Mouse (Mus musculus) stomach, embryonic 15.5 days (tissue): ENCODE data around the gene Stxbp4. TPM values are rescaled to one million over a fixed set of nuclear protein-coding genes. Genes with fewer than 3 reads are reported as not detected.

Experiments used
- ATAC-seq: fragments of 200-750 bp; cut with Nextera tagmentation; 2 replicates; pipeline ENCODE4 v1.8.0; 2017; ENCODE audit warnings: low read depth, moderate number of reproducible peaks, moderate TSS enrichment; ENCODE audit not compliant: insufficient read depth, low FRiP score
- H3K27ac ChIP-seq: fragments of 300-500 bp; sonication (generic); 2 replicates; pipeline ENCODE4 v1.5.1; 2015; ENCODE audit warnings: mild to moderate bottlenecking, inconsistent platforms
- H3K27me3 ChIP-seq: fragments of 300-500 bp; sonication (generic); replicated peaks from 2 replicates; pipeline ENCODE4 v1.6.1; 2015; ENCODE audit warnings: inconsistent platforms
- H3K36me3 ChIP-seq: fragments of 300-500 bp; sonication (generic); 2 replicates; pipeline ENCODE4 v1.6.1; 2015; ENCODE audit warnings: inconsistent platforms
- H3K4me1 ChIP-seq: fragments of 300-500 bp; sonication (generic); 2 replicates; pipeline ENCODE4 v1.6.1; 2015; ENCODE audit warnings: inconsistent platforms
- H3K4me2 ChIP-seq: fragments of 300-500 bp; sonication (generic); 2 replicates; pipeline ENCODE4 v1.6.1; 2015; ENCODE audit warnings: mild to moderate bottlenecking, inconsistent platforms
- H3K4me3 ChIP-seq: fragments of 300-500 bp; sonication (generic); replicated peaks from 2 replicates; pipeline ENCODE4 v1.5.1; 2015; ENCODE audit warnings: inconsistent platforms
- H3K9ac ChIP-seq: fragments of 300-500 bp; sonication (generic); 2 replicates; pipeline ENCODE4 v1.6.1; 2015; ENCODE audit warnings: inconsistent platforms
- H3K9me3 ChIP-seq: fragments of 300-500 bp; sonication (generic); 2 replicates; pipeline ENCODE4 v1.6.1; 2016; ENCODE audit warnings: inconsistent platforms
- WGBS: fragments of 180-500 bp; shearing (Covaris S2); methylation state at CpG from one replicate; pipeline ENCODE4 v1.1.7; 2015; 5-methylcytosine and 5-hydroxymethylcytosine counted together
- polyA plus RNA-seq: library from polyadenylated mRNA; unstranded; fragments of >200 nt; fragmentation: Nextera tagmentation; extraction: Ambion mirVana; gene quantifications from 2 replicates; pipeline ENCODE4 v1.2.1, GENCODE M21; 2015

Gene Stxbp4
- polyA plus RNA-seq, 1 experiment from 2014 or later = 15.4 TPM

DNA sequence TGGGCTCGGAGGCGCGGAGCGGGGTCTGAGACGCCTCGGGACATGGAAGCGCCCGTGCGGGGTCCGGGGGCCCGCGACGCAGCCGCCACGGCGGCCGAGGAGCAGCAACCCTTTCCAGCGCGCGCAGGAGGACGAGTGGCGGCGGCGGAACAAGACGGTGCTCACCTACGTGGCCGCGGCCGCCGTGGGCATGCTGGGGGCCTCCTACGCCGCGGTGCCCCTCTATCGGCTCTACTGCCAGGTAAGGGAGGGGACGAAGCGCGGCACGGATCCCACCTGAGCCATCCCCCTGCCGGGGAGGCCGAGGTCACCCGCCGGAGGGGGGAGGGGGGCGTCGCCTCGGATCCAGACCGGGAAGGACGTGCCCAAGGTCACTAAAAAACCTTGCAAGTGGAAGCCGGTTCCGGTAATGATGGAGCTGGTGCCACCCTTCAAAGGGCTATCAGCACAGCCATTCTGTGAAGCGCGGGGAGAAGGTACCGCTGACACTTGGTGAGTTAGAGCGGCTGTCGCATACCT is 487 bp upstream of the Stxbp4 start:
- peaks cover 6% of the 10 kb centered on the region for H3K36me3 ChIP-seq
- peak overlapping the region; percentile 86 for H3K9ac ChIP-seq
- ATAC-seq = peak; percentile 64
- peaks cover 8% of the 10 kb centered on the region; the same call in 1 of the 2 replicates for H3K4me1 ChIP-seq
- no peaks in the 10 kb centered on the region for H3K9me3 ChIP-seq
- H3K27me3 ChIP-seq = no peaks in the 10 kb centered on the region
- under 1% methylated on average over 53 of the region's 54 CpGs for WGBS
- H3K27ac ChIP-seq = peak overlapping the region; percentile 94
- peak overlapping the region; percentile 98 for H3K4me3 ChIP-seq
- peak overlapping the region; percentile 66 for H3K4me2 ChIP-seq

DNA sequence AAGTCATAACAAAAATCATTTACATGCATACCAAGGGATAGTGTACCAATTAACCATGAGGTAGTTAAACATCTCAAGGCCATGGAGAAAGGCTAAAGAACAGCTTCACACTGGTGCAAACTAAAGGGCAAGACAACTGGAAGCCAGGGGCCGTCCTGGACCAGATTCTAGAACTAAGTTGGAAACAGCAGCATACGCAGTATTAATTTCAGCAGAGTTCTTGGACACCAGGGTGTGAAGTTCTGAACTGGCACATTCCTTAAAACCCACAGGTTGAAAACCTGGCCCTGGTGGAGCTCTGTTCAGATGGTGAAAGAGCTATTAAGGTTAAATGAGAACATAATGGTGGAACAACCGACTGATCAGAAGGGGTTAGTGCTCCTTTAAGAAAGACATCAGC is 3.2 kb downstream of the Stxbp4 start:
- H3K4me3 ChIP-seq = no peak overlapping the region
- no peaks in the 10 kb centered on the region for H3K9me3 ChIP-seq
- peaks cover 5% of the 10 kb centered on the region; the same call in 1 of the 2 replicates for H3K4me1 ChIP-seq
- H3K27me3 ChIP-seq = no peaks in the 10 kb centered on the region
- no peak overlapping the region for H3K9ac ChIP-seq
- no peak overlapping the region for H3K27ac ChIP-seq
- no peaks in the 10 kb centered on the region for H3K36me3 ChIP-seq
- ATAC-seq = no peak
- H3K4me2 ChIP-seq = no peak overlapping the region
- 93% methylated on average over 3 of the region's 3 CpGs for WGBS

DNA sequence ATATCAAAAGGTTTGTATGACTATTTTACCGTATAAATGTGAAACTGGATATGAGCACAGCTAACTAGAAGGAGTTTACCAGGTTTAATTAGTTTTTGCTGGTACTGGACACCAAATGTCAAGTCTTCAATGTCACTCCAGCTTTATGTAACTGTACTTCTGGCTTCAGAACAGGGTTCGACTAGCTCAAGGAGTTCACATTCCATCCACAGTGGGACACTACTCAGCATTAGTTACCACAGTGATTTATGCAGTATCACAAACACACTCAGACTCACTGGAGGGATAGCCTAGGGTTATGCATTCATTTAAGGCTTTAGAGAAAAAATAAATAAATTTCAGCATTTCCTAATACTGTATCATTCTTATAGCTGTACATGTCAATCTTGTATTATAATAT is 5.4 kb downstream of the Stxbp4 start:
- Histone ChIP-seq H3K27ac (no peak overlapping the region), H3K27me3 (no peaks in the 10 kb centered on the region), H3K9ac (no peak overlapping the region), H3K4me3 (no peak overlapping the region), H3K4me1 (peaks cover 3% of the 10 kb centered on the region; the same call in 1 of the 2 replicates), H3K9me3 (no peaks in the 10 kb centered on the region), H3K36me3 (no peaks in the 10 kb centered on the region), H3K4me2 (no peak overlapping the region)
- no peak for ATAC-seq
- 76% methylated on average over 2 of the region's 2 CpGs for WGBS

DNA sequence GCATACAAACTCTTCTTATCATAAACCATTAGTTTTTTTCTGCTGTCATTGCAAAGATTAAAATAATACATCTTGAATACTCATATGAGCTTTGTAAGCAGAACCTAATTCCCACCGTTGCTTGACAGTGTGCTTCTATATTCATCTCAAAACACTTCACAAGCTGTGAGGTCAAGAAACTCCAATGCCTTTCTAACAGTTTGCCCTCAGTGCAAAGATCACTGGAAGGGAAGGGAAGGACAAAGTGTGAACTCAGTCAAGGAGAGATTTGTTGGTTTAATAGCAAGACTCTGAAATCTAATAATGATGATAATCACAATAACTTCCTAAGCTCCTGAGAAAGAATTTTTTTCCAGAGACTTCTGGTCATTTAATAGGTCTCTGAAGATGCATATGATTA is 10.1 kb downstream of the Stxbp4 start:
- H3K4me3 ChIP-seq = no peak overlapping the region
- 47% methylated on average over 1 of the region's 1 CpGs for WGBS

DNA sequence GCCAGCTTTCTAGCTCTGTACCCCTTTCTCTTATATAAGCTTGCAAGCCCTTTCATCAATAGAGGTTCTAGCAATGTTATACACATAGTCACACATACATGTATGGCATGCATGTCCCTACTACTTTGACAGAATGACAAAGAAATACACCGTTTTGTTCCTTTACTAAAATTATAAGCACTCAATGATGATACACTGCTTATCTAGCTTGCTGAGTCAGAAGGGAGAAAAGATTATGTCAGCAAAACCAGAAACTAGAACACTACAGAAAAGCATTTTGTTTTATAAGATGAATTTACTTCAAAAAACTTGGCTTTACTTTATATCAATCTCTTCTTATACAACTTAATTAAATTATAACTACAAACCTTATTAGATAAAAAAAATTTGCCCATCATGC is 12.7 kb downstream of the Stxbp4 start:
- Histone ChIP-seq H3K4me2 (no peak overlapping the region), H3K4me1 (no peaks in the 10 kb centered on the region), H3K27me3 (no peaks in the 10 kb centered on the region), H3K36me3 (no peaks in the 10 kb centered on the region), H3K9ac (no peak overlapping the region), H3K4me3 (no peak overlapping the region), H3K9me3 (no peaks in the 10 kb centered on the region), H3K27ac (no peak overlapping the region)
- WGBS = 80% methylated on average over 1 of the region's 1 CpGs
- ATAC-seq = no peak

More for the DNA sequence above, 10.1 kb downstream of the Stxbp4 start:
- Histone ChIP-seq H3K9me3 (no peaks in the 10 kb centered on the region), H3K4me1 (no peaks in the 10 kb centered on the region), H3K9ac (no peak overlapping the region), H3K27ac (no peak overlapping the region), H3K36me3 (no peaks in the 10 kb centered on the region), H3K4me2 (no peak overlapping the region), H3K27me3 (no peaks in the 10 kb centered on the region)
- no peak for ATAC-seq

DNA sequence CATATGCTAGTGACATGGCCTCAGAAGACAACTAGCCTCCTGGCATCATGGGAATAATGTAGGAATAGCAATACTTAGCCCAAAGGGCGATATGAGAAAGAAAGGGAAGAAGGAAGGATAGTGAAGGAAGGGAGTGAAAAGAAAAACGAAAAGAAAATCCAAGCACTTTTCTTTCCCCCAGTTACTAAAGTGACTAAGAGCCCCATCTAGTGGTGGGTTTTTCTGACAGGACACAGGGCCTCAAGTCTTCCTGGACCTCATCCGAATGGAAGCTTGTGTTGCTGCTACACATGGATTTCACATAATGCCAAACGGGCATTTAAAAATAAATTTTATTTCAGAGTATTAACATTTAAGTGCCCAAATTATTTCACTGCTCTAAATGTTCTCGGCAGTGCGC is 14.4 kb downstream of the Stxbp4 start:
- Histone ChIP-seq H3K36me3 (no peaks in the 10 kb centered on the region), H3K27ac (no peak overlapping the region), H3K27me3 (no peaks in the 10 kb centered on the region), H3K9me3 (no peaks in the 10 kb centered on the region), H3K9ac (no peak overlapping the region), H3K4me2 (no peak overlapping the region), H3K4me1 (no peaks in the 10 kb centered on the region), H3K4me3 (no peak overlapping the region)
- WGBS = 54% methylated on average over 6 of the region's 6 CpGs
- ATAC-seq = no peak

DNA sequence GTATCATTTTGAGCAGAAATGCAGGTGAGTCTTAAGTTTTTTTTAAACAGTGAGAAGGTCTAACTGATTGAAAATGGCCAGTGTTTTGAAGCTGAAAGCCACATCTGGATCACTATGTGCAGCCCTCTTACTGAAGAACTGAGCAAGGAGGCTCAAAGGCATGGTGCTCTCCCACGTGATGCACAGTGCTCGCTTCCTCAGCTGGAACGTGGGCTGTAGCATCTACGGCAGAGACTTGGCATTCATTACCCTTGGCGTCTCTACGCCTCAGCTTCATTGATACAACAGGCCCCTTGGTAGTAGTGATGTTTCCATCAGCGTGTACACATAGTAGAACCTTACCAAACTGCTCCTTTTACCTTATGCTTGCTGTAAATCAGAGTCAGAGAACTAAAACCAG is 15.4 kb downstream of the Stxbp4 start:
- no peak for ATAC-seq
- Histone ChIP-seq H3K4me1 (no peaks in the 10 kb centered on the region), H3K36me3 (no peaks in the 10 kb centered on the region)

DNA sequence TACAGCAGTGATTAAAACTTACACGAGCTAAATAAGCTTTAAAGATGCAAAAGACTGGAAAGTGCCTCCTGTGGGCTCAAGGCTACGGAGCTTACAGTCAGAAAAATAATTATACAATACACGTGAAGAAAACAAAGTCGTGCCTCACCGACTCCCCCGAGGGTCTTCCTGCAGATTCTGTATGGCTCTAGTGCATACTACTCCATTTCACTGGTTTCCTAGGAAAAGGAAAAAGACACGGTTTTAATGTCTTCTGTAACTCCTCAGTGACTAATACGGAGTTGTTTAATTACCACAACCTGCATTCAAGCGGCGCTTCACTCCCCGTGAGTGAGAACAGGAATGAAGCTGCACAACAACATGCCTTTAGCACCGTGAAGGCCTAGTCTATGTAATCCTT is 15.8 kb downstream of the Stxbp4 start:
- Histone ChIP-seq H3K4me1 (no peaks in the 10 kb centered on the region), H3K27me3 (no peaks in the 10 kb centered on the region), H3K9ac (no peak overlapping the region), H3K9me3 (no peaks in the 10 kb centered on the region), H3K4me2 (no peak overlapping the region), H3K27ac (no peak overlapping the region), H3K36me3 (no peaks in the 10 kb centered on the region), H3K4me3 (no peak overlapping the region)
- no peak for ATAC-seq
- 88% methylated on average over 12 of the region's 12 CpGs for WGBS

More for the DNA sequence above, 15.4 kb downstream of the Stxbp4 start:
- H3K27me3 ChIP-seq = no peaks in the 10 kb centered on the region
- H3K4me2 ChIP-seq = no peak overlapping the region
- H3K9ac ChIP-seq = no peak overlapping the region
- H3K27ac ChIP-seq = no peak overlapping the region
- WGBS = 90% methylated on average over 7 of the region's 7 CpGs
- H3K4me3 ChIP-seq = no peak overlapping the region
- no peaks in the 10 kb centered on the region for H3K9me3 ChIP-seq

DNA sequence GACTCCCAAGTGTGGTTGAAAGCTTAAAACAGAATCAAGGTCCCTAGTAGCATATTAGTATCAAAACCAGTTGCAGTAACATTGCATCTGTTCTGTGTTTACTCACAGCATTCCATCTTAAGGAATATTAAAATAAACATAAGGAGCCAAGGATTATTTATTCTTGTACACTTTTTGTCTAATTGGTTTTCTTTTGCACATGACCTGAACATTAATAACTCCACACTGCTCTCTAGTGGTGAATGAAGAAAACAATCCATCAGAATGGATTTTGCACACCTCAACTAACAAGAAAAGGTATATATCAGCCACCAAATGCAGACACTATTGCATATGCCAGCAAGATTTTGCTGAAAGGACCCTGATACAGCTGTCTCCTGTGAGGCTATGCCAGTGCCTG is 21.5 kb downstream of the Stxbp4 start:
- Histone ChIP-seq H3K4me1 (no peaks in the 10 kb centered on the region), H3K9me3 (no peaks in the 10 kb centered on the region), H3K4me2 (no peak overlapping the region), H3K36me3 (no peaks in the 10 kb centered on the region), H3K27me3 (no peaks in the 10 kb centered on the region), H3K27ac (no peak overlapping the region), H3K4me3 (no peak overlapping the region), H3K9ac (no peak overlapping the region)
- no peak for ATAC-seq

DNA sequence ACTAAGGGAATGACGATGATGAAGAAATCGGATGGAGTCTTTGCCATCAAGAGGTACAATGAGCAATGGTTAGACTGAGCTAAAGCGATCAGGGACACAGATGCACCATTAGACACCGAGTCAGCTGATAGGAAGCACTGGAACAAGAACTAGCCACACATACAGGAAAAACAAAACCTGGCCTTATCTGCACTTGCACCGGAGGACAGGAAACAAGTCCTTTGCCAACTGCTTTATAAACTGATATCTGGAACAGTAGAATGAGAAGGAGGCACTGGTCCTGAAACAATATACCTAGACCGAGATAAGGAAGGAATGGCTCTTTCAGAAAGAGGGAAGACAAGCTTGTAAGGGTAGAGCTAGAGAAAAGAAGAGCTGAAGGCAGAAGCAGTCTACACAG is 23.1 kb downstream of the Stxbp4 start:
- Histone ChIP-seq H3K4me1 (no peaks in the 10 kb centered on the region), H3K4me2 (no peak overlapping the region), H3K27me3 (no peaks in the 10 kb centered on the region), H3K4me3 (no peak overlapping the region), H3K27ac (no peak overlapping the region), H3K36me3 (no peaks in the 10 kb centered on the region), H3K9me3 (no peaks in the 10 kb centered on the region), H3K9ac (no peak overlapping the region)
- no peak for ATAC-seq
- WGBS = 74% methylated on average over 6 of the region's 6 CpGs

DNA sequence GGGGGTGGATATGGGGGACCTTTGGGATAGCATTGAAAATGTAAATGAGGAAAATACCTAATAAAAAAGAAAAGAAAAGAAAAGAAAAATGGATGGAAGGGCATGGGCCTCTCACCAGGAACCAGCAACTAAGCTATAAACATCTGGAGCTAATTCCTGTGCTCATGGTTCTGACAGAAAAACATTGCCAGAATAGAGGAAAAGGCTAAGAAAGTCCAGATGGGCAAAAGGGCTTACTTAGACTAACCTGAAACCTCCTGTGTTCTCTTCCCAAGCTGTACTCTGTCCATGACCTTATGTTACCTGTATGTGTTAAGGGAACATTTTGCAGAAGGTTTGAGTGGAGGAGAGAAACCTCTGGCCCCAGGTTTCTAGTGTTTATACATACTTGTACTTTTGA is 25.8 kb downstream of the Stxbp4 start:
- no peak overlapping the region for H3K4me3 ChIP-seq
- H3K27me3 ChIP-seq = no peaks in the 10 kb centered on the region
- no peaks in the 10 kb centered on the region for H3K36me3 ChIP-seq
- no peak for ATAC-seq
- no peaks in the 10 kb centered on the region for H3K9me3 ChIP-seq
- H3K9ac ChIP-seq = no peak overlapping the region
- H3K4me2 ChIP-seq = no peak overlapping the region
- no peaks in the 10 kb centered on the region for H3K4me1 ChIP-seq
- H3K27ac ChIP-seq = no peak overlapping the region

DNA sequence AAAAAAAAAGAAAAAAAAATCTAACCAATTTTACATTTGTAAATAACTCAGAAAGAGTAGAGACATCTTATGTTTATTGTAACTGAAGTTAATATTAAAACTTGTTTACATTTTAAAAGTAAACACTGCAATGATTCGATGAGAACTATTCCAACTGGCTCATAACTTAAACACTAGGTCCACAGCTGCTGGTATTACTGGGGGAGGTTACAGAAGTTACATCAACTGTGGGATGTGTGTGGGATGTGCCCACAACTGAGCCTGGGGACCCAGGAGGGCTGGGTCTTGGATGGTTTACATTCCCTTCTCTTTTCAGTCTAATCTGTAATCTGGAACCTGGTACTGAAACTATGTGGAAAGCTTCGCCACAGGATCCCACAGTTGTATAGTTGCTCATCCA is 34.8 kb downstream of the Stxbp4 start:
- Histone ChIP-seq H3K36me3 (peaks cover 8% of the 10 kb centered on the region; the same call in 1 of the 2 replicates), H3K4me2 (no peak overlapping the region), H3K4me3 (no peak overlapping the region), H3K4me1 (no peaks in the 10 kb centered on the region), H3K9me3 (no peaks in the 10 kb centered on the region), H3K27ac (no peak overlapping the region), H3K27me3 (no peaks in the 10 kb centered on the region), H3K9ac (no peak overlapping the region)
- no peak for ATAC-seq
- 59% methylated on average over 2 of the region's 2 CpGs for WGBS

DNA sequence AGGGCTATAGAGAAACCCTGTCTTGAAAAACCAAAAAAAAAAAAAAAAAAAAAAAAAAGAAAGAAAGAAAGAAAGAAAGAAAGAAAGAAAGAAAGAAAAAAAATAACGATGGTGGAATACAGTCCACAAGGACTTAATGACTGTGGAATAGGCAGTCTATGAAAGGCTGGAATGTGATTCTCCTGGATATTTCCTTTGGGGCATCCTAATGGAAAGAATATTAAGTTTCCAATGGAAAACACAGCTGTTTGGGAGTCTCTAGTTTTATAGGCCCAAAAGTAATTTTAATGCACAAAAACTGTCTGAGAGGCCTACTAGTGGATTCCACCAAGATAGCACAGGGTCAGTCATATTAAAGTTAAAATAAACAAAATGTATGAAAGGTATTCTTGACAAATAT is 42.1 kb downstream of the Stxbp4 start:
- no peak for ATAC-seq
- Histone ChIP-seq H3K4me2 (no peak overlapping the region), H3K27ac (no peak overlapping the region), H3K9ac (no peak overlapping the region), H3K9me3 (no peaks in the 10 kb centered on the region), H3K4me3 (no peak overlapping the region), H3K36me3 (peaks cover 8% of the 10 kb centered on the region; the same call in 1 of the 2 replicates), H3K27me3 (no peaks in the 10 kb centered on the region), H3K4me1 (no peaks in the 10 kb centered on the region)
- WGBS = 93% methylated on average over 1 of the region's 1 CpGs
